Mouse (Mus musculus): ENCODE data around the gene Ttc7b. TPM values are rescaled to one million over a fixed set of nuclear protein-coding genes. Genes with fewer than 3 reads are reported as not detected.

Ttc7b gene
- polyA plus RNA-seq, 2 experiments = 7.3 to 28.1 TPM

DNA sequence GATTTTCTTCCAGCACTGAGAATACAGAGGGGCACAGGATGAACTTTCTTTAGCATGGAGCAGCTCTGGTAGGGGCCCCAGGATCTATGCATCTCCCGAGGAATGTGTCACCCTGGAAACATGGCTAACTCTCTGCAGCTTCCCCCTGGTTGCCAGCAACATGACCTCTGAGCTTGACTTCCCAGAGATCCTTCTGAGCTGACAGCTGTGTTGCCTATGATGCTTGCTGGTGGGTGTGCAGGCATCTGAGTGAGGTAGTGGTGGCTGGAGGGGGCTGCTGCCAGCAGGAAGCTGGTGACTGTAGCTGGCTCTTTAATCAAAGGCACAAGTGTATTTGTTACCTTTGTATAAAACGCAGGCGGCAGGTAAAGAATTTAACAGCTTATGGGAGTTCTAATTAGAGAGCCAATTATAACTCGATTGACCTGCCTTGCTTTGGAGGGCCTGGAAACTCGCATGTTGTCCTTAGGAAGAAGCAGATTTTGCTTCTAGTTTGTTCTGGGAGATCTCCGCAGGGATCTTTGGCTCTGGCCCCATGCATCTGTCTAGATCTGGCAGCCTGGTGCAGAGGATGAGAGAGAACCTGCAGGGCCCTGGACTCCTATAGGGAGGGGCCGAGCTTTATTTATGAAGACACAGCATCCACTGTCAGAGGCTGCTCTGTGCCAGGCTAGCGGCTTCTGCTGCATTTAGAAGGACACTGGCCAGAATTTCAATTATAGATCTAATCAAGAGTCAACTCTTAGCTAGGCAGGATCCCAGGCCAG is 205.3 kb downstream of the Ttc7b start:
- WGBS = 42% methylated on average over 8 of the region's 8 CpGs
- Histone ChIP-seq H3K27ac (replicated peaks; ENCODE audit: low read depth, low read length) (no peak overlapping the region), H3K9me3 (ENCODE audit: control insufficient read depth, low read length) (no peaks in the 10 kb centered on the region), H3K36me3 (ENCODE audit: control insufficient read depth, insufficient read depth, low read length) (peaks cover 32% of the 10 kb centered on the region), H3K4me3 (replicated peaks; ENCODE audit: low read length) (no peak overlapping the region), H3K4me2 (replicated peaks; ENCODE audit: low read depth, low read length, severe bottlenecking) (no peak overlapping the region), H3K27me3 (ENCODE audit: control insufficient read depth, insufficient read depth, low read length) (no peaks in the 10 kb centered on the region), H3K4me1 (ENCODE audit: control insufficient read depth, insufficient read depth, low read length) (0 out of 2 replicates have a peak, but pooled peaks cover 7% of the 10 kb centered on the region), H3K9ac (ENCODE audit: low read depth, low read length, severe bottlenecking) (no peak overlapping the region)
- ATAC-seq (ENCODE audit: low FRiP score, low read depth) (no peak), DNase-seq (ENCODE audit: low spot score) (no peak)
- TF ChIP-seq POLR2A (IDR thresholded peaks at IDR 0.05; ENCODE audit: borderline replicate concordance, extremely low read depth, insufficient read depth, insufficient read length) = no peak

DNA sequence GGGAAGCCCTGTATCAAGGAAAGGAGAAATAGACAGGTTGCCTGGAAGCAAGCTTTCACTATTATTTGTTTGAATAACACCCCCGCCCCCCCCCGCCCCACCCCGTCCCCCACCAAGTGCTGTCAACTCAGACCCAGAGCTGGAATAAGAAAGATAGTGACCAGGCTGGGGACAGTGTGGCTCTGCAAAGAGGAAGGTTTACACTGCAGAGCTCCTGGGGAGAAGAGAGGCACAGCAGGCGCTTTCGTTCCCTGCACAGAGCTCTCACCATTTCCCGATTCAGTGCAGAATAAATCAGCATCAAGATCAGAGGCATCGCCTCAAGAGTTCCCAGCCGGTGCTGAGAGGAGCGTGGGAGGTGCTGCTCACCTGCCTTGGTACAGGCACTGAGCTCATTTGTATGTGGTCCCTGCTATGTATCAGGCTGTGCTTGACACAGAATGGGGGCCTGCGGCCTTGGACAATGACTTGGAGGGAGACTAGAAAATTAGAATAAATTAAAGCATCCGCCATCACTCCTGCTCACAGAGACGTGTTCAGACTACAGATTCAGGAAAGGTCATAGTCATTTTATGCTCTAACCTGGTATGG is 206.7 kb downstream of the Ttc7b start:
- H3K9me3 ChIP-seq (ENCODE audit: control insufficient read depth, low read length) = no peaks in the 10 kb centered on the region

DNA sequence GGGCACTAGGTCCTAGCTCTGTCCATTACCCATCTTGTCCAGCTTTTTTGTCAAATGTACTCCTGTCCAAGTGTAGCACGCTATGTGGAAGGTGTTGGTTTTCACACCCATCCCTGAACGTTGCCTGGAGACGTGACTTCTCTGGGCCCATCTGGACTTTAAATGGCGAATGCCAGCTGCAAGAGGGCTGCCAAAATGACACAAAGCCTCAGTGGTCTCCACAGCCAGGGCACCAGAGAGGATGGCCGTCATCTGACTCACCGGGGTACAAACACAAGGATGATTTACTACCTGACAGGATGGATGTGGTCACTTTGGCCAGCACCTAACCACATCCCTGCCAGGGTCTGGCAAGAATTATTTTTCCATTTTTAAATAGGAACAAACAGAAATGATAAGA is 207.4 kb downstream of the Ttc7b start:
- Histone ChIP-seq H3K4me3 (replicated peaks; ENCODE audit: low read length) (no peak overlapping the region), H3K4me2 (replicated peaks; ENCODE audit: low read depth, low read length, severe bottlenecking) (no peak overlapping the region), H3K9me3 (ENCODE audit: control insufficient read depth, low read length) (no peaks in the 10 kb centered on the region), H3K4me1 (ENCODE audit: control insufficient read depth, insufficient read depth, low read length) (0 out of 2 replicates have a peak, but pooled peaks cover 7% of the 10 kb centered on the region), H3K9ac (ENCODE audit: low read depth, low read length, severe bottlenecking) (no peak overlapping the region), H3K27me3 (ENCODE audit: control insufficient read depth, insufficient read depth, low read length) (no peaks in the 10 kb centered on the region), H3K36me3 (ENCODE audit: control insufficient read depth, insufficient read depth, low read length) (peaks cover 22% of the 10 kb centered on the region), H3K27ac (replicated peaks; ENCODE audit: low read depth, low read length) (no peak overlapping the region)
- DNase-seq (ENCODE audit: low spot score) = no peak
- WGBS = 59% methylated on average over 6 of the region's 6 CpGs
- no peak for ATAC-seq (ENCODE audit: low FRiP score, low read depth)
- no peak for TF ChIP-seq POLR2A (IDR thresholded peaks at IDR 0.05; ENCODE audit: borderline replicate concordance, extremely low read depth, insufficient read depth, insufficient read length)

More for the DNA sequence above, 206.7 kb downstream of the Ttc7b start:
- WGBS = 73% methylated on average over 12 of the region's 12 CpGs
- Histone ChIP-seq H3K4me3 (replicated peaks; ENCODE audit: low read length) (no peak overlapping the region), H3K27me3 (ENCODE audit: control insufficient read depth, insufficient read depth, low read length) (no peaks in the 10 kb centered on the region), H3K4me2 (replicated peaks; ENCODE audit: low read depth, low read length, severe bottlenecking) (no peak overlapping the region), H3K36me3 (ENCODE audit: control insufficient read depth, insufficient read depth, low read length) (peaks cover 19% of the 10 kb centered on the region), H3K9ac (ENCODE audit: low read depth, low read length, severe bottlenecking) (no peak overlapping the region), H3K27ac (replicated peaks; ENCODE audit: low read depth, low read length) (no peak overlapping the region), H3K4me1 (ENCODE audit: control insufficient read depth, insufficient read depth, low read length) (0 out of 2 replicates have a peak, but pooled peaks cover 7% of the 10 kb centered on the region)
- DNase-seq (ENCODE audit: low spot score) = no peak
- ATAC-seq (ENCODE audit: low FRiP score, low read depth) = no peak
- no peak for TF ChIP-seq POLR2A (IDR thresholded peaks at IDR 0.05; ENCODE audit: borderline replicate concordance, extremely low read depth, insufficient read depth, insufficient read length)

DNA sequence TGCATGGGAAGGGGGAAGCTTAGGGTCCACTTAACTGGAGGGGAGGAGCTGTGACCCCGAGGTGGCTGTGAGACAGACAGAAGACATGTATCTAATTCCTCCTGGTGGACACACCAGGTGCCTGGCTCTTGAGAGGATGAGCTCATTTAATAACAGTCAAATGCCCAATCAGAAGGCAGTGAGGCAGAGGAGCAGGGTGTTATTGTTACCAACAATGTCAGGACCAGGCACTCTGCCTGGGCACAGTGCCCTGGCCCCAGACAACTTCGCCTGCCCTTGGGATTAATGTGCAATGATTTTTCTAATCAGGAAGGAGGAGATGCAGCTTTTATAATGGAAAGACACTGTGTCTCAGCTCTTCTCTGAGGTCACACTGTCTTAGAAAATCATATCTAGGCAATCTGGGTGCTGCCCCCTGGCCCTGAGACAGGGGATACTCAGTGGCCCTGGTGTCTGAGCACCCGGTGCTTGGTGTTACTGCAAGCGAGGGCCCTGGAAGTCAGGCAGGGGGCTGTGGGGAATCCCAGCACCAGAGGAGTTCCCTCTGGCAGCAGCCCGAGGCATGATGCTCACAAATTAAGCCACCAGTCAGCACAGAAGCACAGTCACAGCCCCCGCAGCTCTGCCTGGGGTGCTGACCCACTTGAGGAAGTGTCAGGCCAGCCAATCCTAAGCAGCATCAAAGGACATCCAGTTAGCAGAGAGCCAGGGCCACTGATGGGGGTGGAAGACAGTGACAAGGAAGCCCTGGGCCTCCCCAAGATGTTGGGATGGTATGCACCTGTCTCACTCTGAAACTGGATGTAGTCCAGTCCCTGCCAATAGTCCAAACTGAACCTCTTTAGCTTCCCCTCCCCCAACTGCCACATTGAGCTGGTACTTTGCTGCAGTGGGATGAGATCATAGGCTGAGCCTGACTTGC is 209.9 kb downstream of the Ttc7b start:
- Histone ChIP-seq H3K36me3 (ENCODE audit: control insufficient read depth, insufficient read depth, low read length) (peaks cover 30% of the 10 kb centered on the region), H3K27ac (replicated peaks; ENCODE audit: low read depth, low read length) (no peak overlapping the region), H3K4me3 (replicated peaks; ENCODE audit: low read length) (no peak overlapping the region), H3K4me2 (replicated peaks; ENCODE audit: low read depth, low read length, severe bottlenecking) (no peak overlapping the region), H3K27me3 (ENCODE audit: control insufficient read depth, insufficient read depth, low read length) (no peaks in the 10 kb centered on the region), H3K9ac (ENCODE audit: low read depth, low read length, severe bottlenecking) (no peak overlapping the region), H3K4me1 (ENCODE audit: control insufficient read depth, insufficient read depth, low read length) (0 out of 2 replicates have a peak, but pooled peaks cover 7% of the 10 kb centered on the region), H3K9me3 (ENCODE audit: control insufficient read depth, low read length) (no peaks in the 10 kb centered on the region)
- WGBS = 65% methylated on average over 6 of the region's 6 CpGs
- no peak for ATAC-seq (ENCODE audit: low FRiP score, low read depth)
- no peak for TF ChIP-seq POLR2A (IDR thresholded peaks at IDR 0.05; ENCODE audit: borderline replicate concordance, extremely low read depth, insufficient read depth, insufficient read length)
- DNase-seq (ENCODE audit: low spot score) = no peak

DNA sequence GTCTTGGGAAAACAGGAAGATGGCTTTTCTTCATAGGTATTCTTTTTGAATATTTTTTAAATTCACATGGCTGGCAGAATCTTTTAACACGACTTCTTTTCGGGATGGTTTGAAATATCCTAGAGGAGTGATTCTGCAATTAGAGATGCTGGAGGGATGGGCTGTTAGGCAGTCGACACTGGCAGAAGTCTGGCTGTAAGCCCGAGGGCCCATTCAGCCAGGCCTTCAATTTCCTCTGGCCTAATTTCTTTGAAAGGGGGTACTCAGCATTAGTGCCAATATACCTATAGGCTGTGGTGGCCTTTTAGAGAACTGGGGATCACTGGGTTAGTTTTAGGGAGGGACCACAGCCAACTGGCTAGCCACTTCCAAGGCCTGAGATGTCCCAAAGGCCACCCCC is 211.4 kb downstream of the Ttc7b start:
- Histone ChIP-seq H3K27ac (replicated peaks; ENCODE audit: low read depth, low read length) (no peak overlapping the region), H3K4me2 (replicated peaks; ENCODE audit: low read depth, low read length, severe bottlenecking) (no peak overlapping the region), H3K27me3 (ENCODE audit: control insufficient read depth, insufficient read depth, low read length) (no peaks in the 10 kb centered on the region), H3K4me1 (ENCODE audit: control insufficient read depth, insufficient read depth, low read length) (no peaks in the 10 kb centered on the region), H3K36me3 (ENCODE audit: control insufficient read depth, insufficient read depth, low read length) (peaks cover 30% of the 10 kb centered on the region), H3K4me3 (replicated peaks; ENCODE audit: low read length) (no peak overlapping the region), H3K9ac (ENCODE audit: low read depth, low read length, severe bottlenecking) (no peak overlapping the region), H3K9me3 (ENCODE audit: control insufficient read depth, low read length) (no peaks in the 10 kb centered on the region)
- no peak for TF ChIP-seq POLR2A (IDR thresholded peaks at IDR 0.05; ENCODE audit: borderline replicate concordance, extremely low read depth, insufficient read depth, insufficient read length)
- WGBS = 51% methylated on average over 4 of the region's 4 CpGs
- no peak for ATAC-seq (ENCODE audit: low FRiP score, low read depth)
- DNase-seq (ENCODE audit: low spot score) = no peak

All from limb, embryonic 14.5 days (tissue).